Mouse (Mus musculus) R1 (cell line): ENCODE data around the gene Cdca3.

Experiments used
- DNase-seq: peaks from one replicate; pipeline ENCODE4 v3.0.0-alpha.2; 2018; ENCODE audit warnings: low read depth, low spot score

Gene Cdca3

DNA sequence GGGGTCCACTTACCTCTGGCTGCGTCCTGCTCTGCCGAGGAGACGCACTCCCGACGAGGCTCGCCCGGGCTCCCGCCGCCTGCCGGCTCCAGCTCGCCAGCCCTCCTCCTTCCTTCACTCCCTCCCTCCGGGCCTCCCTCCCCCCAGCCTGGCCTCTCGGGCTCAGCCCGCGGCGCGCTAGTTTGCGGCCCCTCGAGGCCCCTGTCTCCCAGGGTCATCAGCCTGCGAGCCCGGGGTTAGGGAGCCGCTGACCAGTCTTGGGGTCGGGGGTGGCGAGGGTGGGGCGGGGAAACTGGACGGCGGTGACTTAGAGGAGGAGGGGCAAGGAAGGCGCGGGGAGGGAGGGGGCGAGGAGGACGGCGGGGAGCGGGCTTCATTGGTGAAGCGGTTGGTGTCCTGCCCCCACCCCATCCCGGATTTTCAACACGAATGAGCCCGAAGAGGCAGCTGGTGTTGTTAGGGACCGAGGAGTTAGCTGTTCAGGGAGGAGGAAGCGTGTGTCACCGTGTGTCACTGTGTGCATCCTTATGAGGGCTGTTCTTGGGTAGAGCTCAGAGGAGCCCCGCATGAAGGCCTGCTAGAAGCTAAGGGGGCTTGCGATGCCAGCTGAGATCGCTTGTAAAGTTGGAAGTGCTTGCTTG lies 34.4 kb downstream of the Cdca3 start, which contains the start of gene Gpr162:
Gpr162 (minus strand) TSS at position 326 of the 641 bp plus-strand sequence.
- peak; percentile 42 for DNase-seq

GRCm38 (mm10) chr6:124865766-124866362 lies 36.5 kb downstream of the Cdca3 start:
- no peak for DNase-seq

- DNase-seq, result no peak
These were observed 37.2 kb downstream of the Cdca3 start for GRCm38 (mm10) chr6:124866560-124866959.

GRCm38 (mm10) chr6:124874348-124874747 lies 45.0 kb downstream of the Cdca3 start:
- no peak for DNase-seq

GRCm38 (mm10) chr6:124879390-124879789 lies 50.0 kb downstream of the Cdca3 start:
- no peak for DNase-seq

- DNase-seq, result no peak
These were observed 52.5 kb downstream of the Cdca3 start for GRCm38 (mm10) chr6:124881821-124882220.
